Mouse (Mus musculus): Measurements from ENCODE around the gene Dbi. TPM values are rescaled to one million over a fixed set of nuclear protein-coding genes. Genes with fewer than 3 reads are reported as not detected.

The Dbi gene
- polyA plus RNA-seq, 1 experiment from 2014 or later, result 1,470 TPM

DNA sequence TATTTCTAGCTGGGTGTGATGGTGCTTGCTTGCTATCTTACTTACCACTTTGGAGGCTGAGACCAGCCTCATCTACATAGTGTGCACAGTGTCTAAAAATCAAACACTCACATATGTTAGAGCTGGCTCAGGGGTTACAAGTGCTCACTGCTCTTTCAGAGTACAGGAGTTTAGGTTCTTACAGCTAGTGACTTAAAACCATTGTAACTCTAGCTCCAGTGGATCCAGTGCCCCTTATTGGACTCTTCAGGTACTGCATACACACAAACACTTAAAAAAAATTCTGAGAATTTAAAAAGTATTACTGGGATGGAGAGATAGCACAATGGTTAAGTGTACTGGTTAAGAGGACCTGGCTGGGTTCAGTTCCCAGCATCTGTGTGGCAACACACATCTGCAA, 26.1 kb upstream of the Dbi start:
- peak; percentile 16 for DNase-seq (ENCODE audit: low spot score)

DNA sequence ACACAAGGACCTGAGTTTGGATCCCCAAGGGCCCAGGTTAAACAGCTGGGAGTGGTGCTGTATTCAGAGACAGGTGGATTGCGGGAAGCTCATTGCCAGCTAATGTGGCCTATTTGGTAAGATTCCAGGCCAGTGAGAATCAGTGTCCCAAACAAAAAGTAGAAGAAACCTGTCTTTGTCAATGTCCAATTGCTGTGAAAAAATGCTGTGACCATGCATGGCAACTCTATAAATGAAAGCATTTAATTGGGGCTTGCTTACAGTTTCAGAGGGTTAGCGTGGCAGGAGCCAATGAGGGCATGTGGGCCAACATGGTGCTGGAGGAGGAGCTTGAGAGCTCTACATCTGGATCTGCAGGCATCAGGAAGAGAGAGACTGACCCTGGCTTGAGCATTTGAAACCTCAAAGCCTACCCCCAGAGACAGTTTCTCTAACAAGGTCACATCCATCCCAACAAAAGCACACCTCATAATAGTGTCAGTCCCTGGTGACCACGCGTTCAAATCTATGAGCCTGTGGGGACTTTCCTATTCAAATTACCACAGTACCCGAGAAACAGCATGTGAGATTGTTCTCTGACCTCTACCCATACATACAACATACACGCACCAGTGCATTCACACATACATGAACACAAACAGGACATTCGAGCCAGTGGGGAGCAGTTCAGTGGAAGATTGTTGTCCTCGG, 24.8 kb upstream of the Dbi start:
- no peak for ATAC-seq
- Histone ChIP-seq H3K4me1 (ENCODE audit: control insufficient read depth, insufficient read depth, low read length) (peaks cover 9% of the 10 kb centered on the region), H3K9ac (ENCODE audit: low read length) (no peak overlapping the region), H3K9me3 (replicated peaks; ENCODE audit: control insufficient read depth, low read length) (no peaks in the 10 kb centered on the region), H3K4me2 (ENCODE audit: low read length) (no peak overlapping the region), H3K27me3 (replicated peaks; ENCODE audit: control insufficient read depth, insufficient read depth, low read length) (no peaks in the 10 kb centered on the region), H3K36me3 (ENCODE audit: control insufficient read depth, insufficient read depth, low read length) (no peaks in the 10 kb centered on the region), H3K27ac (ENCODE audit: low read depth, low read length) (no peak overlapping the region), H3K4me3 (ENCODE audit: low read depth, low read length) (no peak overlapping the region)
- WGBS, result 70% methylated on average over 8 of the region's 8 CpGs
- DNase-seq (ENCODE audit: low spot score), result peak; percentile 23

More for the DNA sequence above, 26.1 kb upstream of the Dbi start:
- Histone ChIP-seq H3K4me1 (ENCODE audit: control insufficient read depth, insufficient read depth, low read length) (peaks cover 9% of the 10 kb centered on the region), H3K4me3 (ENCODE audit: low read depth, low read length) (no peak overlapping the region), H3K27me3 (replicated peaks; ENCODE audit: control insufficient read depth, insufficient read depth, low read length) (no peaks in the 10 kb centered on the region), H3K9me3 (replicated peaks; ENCODE audit: control insufficient read depth, low read length) (no peaks in the 10 kb centered on the region), H3K9ac (ENCODE audit: low read length) (no peak overlapping the region), H3K27ac (ENCODE audit: low read depth, low read length) (no peak overlapping the region), H3K36me3 (ENCODE audit: control insufficient read depth, insufficient read depth, low read length) (no peaks in the 10 kb centered on the region), H3K4me2 (ENCODE audit: low read length) (no peak overlapping the region)
- ATAC-seq, result no peak

DNA sequence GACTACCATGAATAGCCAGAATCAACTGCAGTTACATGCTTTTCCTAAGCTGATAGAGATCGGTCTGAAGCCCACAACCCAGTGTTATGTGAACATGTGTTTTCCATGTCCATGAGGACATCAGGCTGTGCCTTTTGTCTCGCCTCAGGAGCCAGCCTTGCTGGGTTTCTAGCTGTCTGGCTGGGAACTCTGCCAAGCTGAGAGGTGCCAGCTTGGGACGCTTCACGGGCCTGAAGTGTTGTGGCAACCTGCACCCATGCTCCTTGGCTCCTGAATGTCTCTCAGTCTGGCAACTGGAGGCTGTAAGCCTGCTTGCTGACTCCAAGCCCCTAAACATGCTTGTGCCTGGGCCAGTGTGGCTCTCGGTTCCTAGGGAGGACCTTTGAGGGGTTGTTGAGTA, 21.7 kb upstream of the Dbi start:
- ATAC-seq, result peak; percentile 70
- Histone ChIP-seq H3K36me3 (ENCODE audit: control insufficient read depth, insufficient read depth, low read length) (no peaks in the 10 kb centered on the region), H3K4me2 (ENCODE audit: low read length) (no peak overlapping the region), H3K27ac (ENCODE audit: low read depth, low read length) (no peak overlapping the region), H3K27me3 (replicated peaks; ENCODE audit: control insufficient read depth, insufficient read depth, low read length) (no peaks in the 10 kb centered on the region), H3K4me1 (ENCODE audit: control insufficient read depth, insufficient read depth, low read length) (peaks cover 9% of the 10 kb centered on the region), H3K4me3 (ENCODE audit: low read depth, low read length) (no peak overlapping the region), H3K9ac (ENCODE audit: low read length) (no peak overlapping the region), H3K9me3 (replicated peaks; ENCODE audit: control insufficient read depth, low read length) (no peaks in the 10 kb centered on the region)
- peak; percentile 77 for DNase-seq (ENCODE audit: low spot score)
- 46% methylated on average over 5 of the region's 5 CpGs for WGBS

DNA sequence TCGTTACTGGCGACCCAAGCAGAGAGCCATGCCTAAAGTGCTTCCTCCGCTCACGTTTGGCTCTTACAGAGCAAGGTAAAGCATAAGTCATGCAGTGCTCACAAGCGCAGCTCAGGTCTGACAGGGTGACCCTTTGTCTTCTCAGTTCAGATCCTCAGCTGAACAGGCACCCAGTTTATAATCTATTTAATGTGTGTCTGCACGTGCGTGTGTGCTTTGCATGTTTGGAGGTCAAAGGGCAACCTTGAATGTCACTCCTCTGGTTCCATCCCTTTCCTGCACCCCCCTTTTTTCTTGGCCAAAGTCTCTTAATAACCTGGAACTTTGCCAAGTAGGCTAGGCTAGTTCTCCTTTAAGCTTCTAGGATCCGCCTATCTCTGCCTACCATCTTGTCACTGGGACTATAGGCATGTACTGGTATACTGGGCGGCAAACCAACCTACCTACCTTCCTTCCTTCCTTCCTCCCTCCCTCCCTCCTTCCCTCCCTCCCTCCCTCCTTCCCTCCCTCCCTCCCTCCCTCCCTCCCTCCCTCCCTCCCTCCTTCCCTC, 19.3 kb upstream of the Dbi start:
- H3K27ac ChIP-seq (ENCODE audit: low read depth, low read length), result no peak overlapping the region
- H3K9ac ChIP-seq (ENCODE audit: low read length), result no peak overlapping the region
- DNase-seq (ENCODE audit: low spot score) (no peak), ATAC-seq (no peak)
- H3K4me1 ChIP-seq (ENCODE audit: control insufficient read depth, insufficient read depth, low read length), result peaks cover 9% of the 10 kb centered on the region; the same call in 1 of the 2 replicates
- no peaks in the 10 kb centered on the region for H3K36me3 ChIP-seq (ENCODE audit: control insufficient read depth, insufficient read depth, low read length)
- no peak overlapping the region for H3K4me2 ChIP-seq (ENCODE audit: low read length)
- no peak overlapping the region for H3K4me3 ChIP-seq (ENCODE audit: low read depth, low read length)
- WGBS, result 93% methylated on average over 9 of the region's 9 CpGs
- H3K9me3 ChIP-seq (replicated peaks; ENCODE audit: control insufficient read depth, low read length), result no peaks in the 10 kb centered on the region
- no peaks in the 10 kb centered on the region for H3K27me3 ChIP-seq (replicated peaks; ENCODE audit: control insufficient read depth, insufficient read depth, low read length)

DNA sequence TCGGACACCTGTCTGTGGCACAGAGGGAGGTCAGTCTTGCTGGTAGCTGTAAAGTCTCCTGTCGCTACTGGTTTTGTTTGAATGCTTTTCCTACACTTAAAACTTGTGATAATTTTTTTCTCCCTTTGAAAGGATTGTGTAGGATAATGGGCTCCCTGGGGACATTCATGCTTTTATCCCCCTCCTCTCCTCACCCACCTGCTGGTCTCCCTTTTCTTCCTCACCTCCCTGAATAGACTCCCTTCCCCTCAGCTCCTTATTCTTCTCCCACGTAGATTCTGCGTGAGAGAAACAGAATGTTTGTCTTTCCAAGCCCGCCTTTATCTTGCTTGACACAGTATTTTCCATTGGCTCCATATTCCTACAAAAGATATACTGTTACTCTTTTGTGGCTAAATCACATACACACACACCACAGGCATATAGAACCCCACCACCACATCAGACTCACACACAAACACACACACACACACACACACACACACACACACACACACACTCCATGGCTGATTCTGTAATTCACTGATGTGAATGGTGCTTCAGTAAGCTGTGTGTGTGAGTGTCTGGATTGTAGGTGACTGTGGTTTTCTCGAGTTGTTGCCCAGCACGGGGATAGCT, 18.2 kb upstream of the Dbi start:
- no peak overlapping the region for H3K4me3 ChIP-seq (ENCODE audit: low read depth, low read length)
- DNase-seq (ENCODE audit: low spot score) (peak; percentile 39), ATAC-seq (peak; percentile 27; the same call in 1 of the 2 replicates)
- H3K4me2 ChIP-seq (ENCODE audit: low read length), result no peak overlapping the region
- 9% methylated on average over 7 of the region's 7 CpGs for WGBS
- no peak overlapping the region for H3K27ac ChIP-seq (ENCODE audit: low read depth, low read length)
- H3K9me3 ChIP-seq (replicated peaks; ENCODE audit: control insufficient read depth, low read length), result no peaks in the 10 kb centered on the region
- H3K27me3 ChIP-seq (replicated peaks; ENCODE audit: control insufficient read depth, insufficient read depth, low read length), result no peaks in the 10 kb centered on the region
- H3K4me1 ChIP-seq (ENCODE audit: control insufficient read depth, insufficient read depth, low read length), result peaks cover 9% of the 10 kb centered on the region; the same call in 1 of the 2 replicates
- no peaks in the 10 kb centered on the region for H3K36me3 ChIP-seq (ENCODE audit: control insufficient read depth, insufficient read depth, low read length)
- no peak overlapping the region for H3K9ac ChIP-seq (ENCODE audit: low read length)

DNA sequence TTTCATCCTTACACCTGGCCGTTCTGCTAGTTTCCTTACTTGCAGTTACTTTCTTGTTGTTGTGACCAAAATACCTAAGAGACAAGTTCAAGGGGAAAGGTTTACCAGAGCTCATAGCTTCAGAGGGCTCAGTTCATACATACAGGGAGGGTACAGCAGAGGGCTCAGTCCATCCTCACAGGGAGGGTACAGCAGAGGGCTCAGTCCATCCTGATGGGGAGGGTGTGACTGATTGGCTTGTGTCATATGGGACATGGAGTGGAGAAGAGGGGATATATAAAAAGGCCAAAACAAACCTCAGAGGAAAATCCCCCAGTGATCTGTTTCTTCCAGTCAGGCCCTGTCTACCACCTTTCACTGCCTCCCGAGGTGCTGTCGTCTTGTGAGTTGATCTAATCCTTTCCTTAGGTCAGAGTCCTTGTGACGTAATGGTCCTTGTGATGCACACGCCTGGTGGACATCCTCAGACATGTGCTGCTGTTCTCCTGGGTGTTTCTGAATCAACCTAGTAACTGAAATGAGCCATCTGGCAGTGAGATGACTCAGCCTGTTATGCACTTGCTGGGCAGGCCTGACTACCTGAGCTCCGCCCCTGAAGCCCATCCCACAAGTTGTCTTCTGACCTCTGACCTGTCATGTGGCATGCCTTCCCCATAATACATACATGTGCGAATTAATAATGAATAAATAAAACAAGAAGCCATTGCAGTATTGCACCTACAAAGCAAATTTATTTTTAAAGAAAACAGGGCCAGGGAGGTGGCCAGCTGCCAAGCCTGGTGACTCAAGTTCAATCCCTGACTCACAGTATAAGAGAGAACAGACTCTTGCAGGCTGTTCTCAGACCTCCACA, 15.3 kb upstream of the Dbi start:
- no peak overlapping the region for H3K4me2 ChIP-seq (ENCODE audit: low read length)
- H3K9ac ChIP-seq (ENCODE audit: low read length), result no peak overlapping the region
- H3K27ac ChIP-seq (ENCODE audit: low read depth, low read length), result no peak overlapping the region
- no peak overlapping the region for H3K4me3 ChIP-seq (ENCODE audit: low read depth, low read length)
- no peaks in the 10 kb centered on the region for H3K27me3 ChIP-seq (replicated peaks; ENCODE audit: control insufficient read depth, insufficient read depth, low read length)
- no peak for ATAC-seq
- H3K9me3 ChIP-seq (replicated peaks; ENCODE audit: control insufficient read depth, low read length), result no peaks in the 10 kb centered on the region; the same call in 1 of the 2 replicates
- H3K4me1 ChIP-seq (ENCODE audit: control insufficient read depth, insufficient read depth, low read length), result no peaks in the 10 kb centered on the region
- no peaks in the 10 kb centered on the region for H3K36me3 ChIP-seq (ENCODE audit: control insufficient read depth, insufficient read depth, low read length)
- WGBS, result 85% methylated on average over 7 of the region's 7 CpGs
- DNase-seq (ENCODE audit: low spot score), result no peak

DNA sequence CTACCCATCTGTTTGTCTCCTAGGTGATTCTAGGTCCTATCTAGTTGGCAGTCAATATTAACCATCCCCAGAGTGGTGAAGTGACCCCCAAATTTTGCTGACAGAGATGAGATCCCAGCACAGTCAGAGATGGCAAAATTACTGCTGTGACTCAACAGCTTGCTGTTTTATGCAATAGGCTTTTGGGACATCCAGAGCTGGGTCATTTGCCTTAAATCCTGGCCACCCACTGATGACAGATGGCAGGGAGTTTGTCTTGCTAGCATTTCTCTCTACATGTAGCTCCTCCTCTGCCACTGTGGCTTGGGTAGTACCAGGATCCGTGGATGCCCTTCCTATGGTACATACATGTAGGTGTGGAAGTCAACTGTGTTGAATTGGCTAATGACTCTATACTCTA, 11.5 kb upstream of the Dbi start:
- no peaks in the 10 kb centered on the region for H3K36me3 ChIP-seq (ENCODE audit: control insufficient read depth, insufficient read depth, low read length)
- H3K27ac ChIP-seq (ENCODE audit: low read depth, low read length), result no peak overlapping the region
- no peak for DNase-seq (ENCODE audit: low spot score)
- no peak overlapping the region for H3K9ac ChIP-seq (ENCODE audit: low read length)
- no peaks in the 10 kb centered on the region for H3K4me1 ChIP-seq (ENCODE audit: control insufficient read depth, insufficient read depth, low read length)
- ATAC-seq, result no peak
- H3K4me2 ChIP-seq (ENCODE audit: low read length), result no peak overlapping the region
- H3K27me3 ChIP-seq (replicated peaks; ENCODE audit: control insufficient read depth, insufficient read depth, low read length), result no peaks in the 10 kb centered on the region
- 87% methylated on average over 1 of the region's 1 CpGs for WGBS
- no peak overlapping the region for H3K4me3 ChIP-seq (ENCODE audit: low read depth, low read length)
- H3K9me3 ChIP-seq (replicated peaks; ENCODE audit: control insufficient read depth, low read length), result no peaks in the 10 kb centered on the region; the same call in 1 of the 2 replicates

DNA sequence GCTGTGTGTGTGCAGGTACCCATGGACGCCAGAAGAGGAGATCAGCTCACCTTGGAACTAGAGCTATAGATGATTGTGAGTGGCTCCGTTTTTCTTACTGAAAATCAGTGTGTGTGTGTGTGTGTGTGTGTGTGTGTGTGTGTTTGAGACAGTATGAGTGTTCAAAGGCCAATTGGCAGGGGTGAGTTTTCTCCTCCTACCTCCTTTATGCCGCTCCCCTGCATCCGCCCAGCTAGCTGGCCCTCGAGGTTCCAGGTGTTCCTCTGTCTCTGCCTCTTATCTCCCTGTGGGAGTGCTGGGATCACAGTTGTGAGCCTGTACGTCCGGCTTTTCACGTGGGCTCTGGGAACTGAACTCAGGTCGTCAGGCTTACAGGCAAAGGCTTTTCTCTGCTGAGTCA, 5.4 kb upstream of the Dbi start:
- H3K9ac ChIP-seq (ENCODE audit: low read length), result no peak overlapping the region
- ATAC-seq, result no peak
- H3K4me3 ChIP-seq (ENCODE audit: low read depth, low read length), result no peak overlapping the region
- no peak for DNase-seq (ENCODE audit: low spot score)
- no peaks in the 10 kb centered on the region for H3K27me3 ChIP-seq (replicated peaks; ENCODE audit: control insufficient read depth, insufficient read depth, low read length)
- WGBS, result 71% methylated on average over 9 of the region's 9 CpGs
- H3K4me1 ChIP-seq (ENCODE audit: control insufficient read depth, insufficient read depth, low read length), result no peaks in the 10 kb centered on the region
- H3K4me2 ChIP-seq (ENCODE audit: low read length), result no peak overlapping the region
- H3K27ac ChIP-seq (ENCODE audit: low read depth, low read length), result no peak overlapping the region
- H3K36me3 ChIP-seq (ENCODE audit: control insufficient read depth, insufficient read depth, low read length), result no peaks in the 10 kb centered on the region
- H3K9me3 ChIP-seq (replicated peaks; ENCODE audit: control insufficient read depth, low read length), result no peaks in the 10 kb centered on the region

Data from forebrain, embryonic 14.5 days (tissue).